Mouse (Mus musculus) kidney, adult 2 months (tissue): ENCODE data around the gene Dcst2.

Experiments
- CTCF ChIP-seq: fragments of 200-500 bp; conservative IDR thresholded peaks from 2 replicates; pipeline ENCODE4 v1.5.1; 2011; ENCODE audit warnings: low read depth, mild to moderate bottlenecking, control low read depth, low read length, moderate library complexity, mixed read lengths; ENCODE audit not compliant: insufficient read depth, insufficient read length
- POLR2A ChIP-seq: fragments of 200-500 bp; IDR thresholded peaks from one replicate; pipeline ENCODE4 v1.6.1; 2011; ENCODE audit warnings: low read depth, low read length, control low read depth

DNA sequence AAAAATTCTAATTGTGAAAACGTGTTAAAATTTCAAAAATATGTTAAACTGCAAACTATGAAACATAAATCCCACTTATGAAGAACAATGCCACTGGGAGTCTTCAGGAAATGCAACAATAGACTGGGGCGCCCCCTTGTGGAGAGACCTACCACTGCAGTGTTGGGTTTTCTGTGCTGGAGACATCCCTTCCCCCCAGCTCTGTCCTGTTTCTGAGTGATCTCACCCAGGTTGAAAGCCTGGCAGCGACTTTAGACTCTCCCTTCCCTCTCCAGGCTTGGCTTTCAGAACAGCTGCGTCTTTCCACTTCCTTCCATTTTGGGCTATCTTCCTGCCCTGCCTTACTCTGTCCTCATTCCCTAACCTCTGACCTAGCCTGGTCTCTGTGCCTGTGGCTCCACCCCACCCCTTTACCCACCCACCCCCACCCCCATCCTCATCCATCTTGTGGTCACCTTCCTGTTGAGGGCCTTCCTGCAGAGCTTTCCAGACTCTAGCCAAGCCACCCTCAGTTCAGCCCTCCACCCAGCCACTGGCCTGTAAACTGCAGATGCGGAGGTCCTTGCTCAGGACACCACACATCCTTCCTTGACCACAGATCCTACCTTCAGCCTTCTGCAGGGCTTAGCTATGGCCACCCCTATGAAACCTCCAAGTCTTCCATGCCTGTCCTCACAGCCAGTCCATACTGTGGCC, 6.8 kb upstream of the Dcst2 start:
- TF ChIP-seq CTCF: peak; percentile 84
- no peak for TF ChIP-seq POLR2A
